Mouse (Mus musculus): Measurements from ENCODE around the gene Aox2. TPM values are rescaled to one million over a fixed set of nuclear protein-coding genes. Genes with fewer than 3 reads are reported as not detected.

Aox2 gene
- polyA plus RNA-seq, 1 experiment from 2014 or later: 0.10 TPM

GRCm38 (mm10) chr1:58392652-58393283, 114.6 kb downstream of the Aox2 start, which contains the start of gene Bzw1:
Bzw1 (plus strand) TSS chr1:58392898.
- Histone ChIP-seq H3K9ac (replicated peaks; ENCODE audit: low read depth, low read length) (peak within 1 kb of the TSS; percentile 98), H3K4me3 (ENCODE audit: low read depth, low read length) (peak within 1 kb of the TSS; percentile 89), H3K4me2 (replicated peaks; ENCODE audit: low read depth, low read length) (peak within 1 kb of the TSS; percentile 78), H3K4me1 (ENCODE audit: control insufficient read depth, insufficient read depth, low read length) (peaks cover 16% of the 10 kb centered on the region), H3K36me3 (ENCODE audit: control insufficient read depth, insufficient read depth, low read length) (peaks cover 30% of the 10 kb centered on the region), H3K27me3 (ENCODE audit: control insufficient read depth, insufficient read depth, low read length) (no peaks in the 10 kb centered on the region), H3K9me3 (ENCODE audit: control insufficient read depth, low read depth, low read length) (no peaks in the 10 kb centered on the region), H3K27ac (ENCODE audit: low read length) (peak within 1 kb of the TSS; percentile 99)
- WGBS: under 1% methylated on average over 35 of the region's 61 CpGs
- ATAC-seq (ENCODE audit: insufficient number of reproducible peaks, insufficient read depth, low FRiP score, low read depth): peak; percentile 97

- H3K9ac ChIP-seq (replicated peaks; ENCODE audit: low read depth, low read length): peak overlapping the region; percentile 98
- WGBS: 1% methylated on average over 78 of the region's 90 CpGs
- H3K4me2 ChIP-seq (replicated peaks; ENCODE audit: low read depth, low read length): peak overlapping the region; percentile 78
- H3K4me1 ChIP-seq (ENCODE audit: control insufficient read depth, insufficient read depth, low read length): peaks cover 16% of the 10 kb centered on the region
- H3K27ac ChIP-seq (ENCODE audit: low read length): peak overlapping the region; percentile 99
- H3K36me3 ChIP-seq (ENCODE audit: control insufficient read depth, insufficient read depth, low read length): peaks cover 37% of the 10 kb centered on the region
- no peaks in the 10 kb centered on the region for H3K27me3 ChIP-seq (ENCODE audit: control insufficient read depth, insufficient read depth, low read length)
- peak overlapping the region; percentile 89 for H3K4me3 ChIP-seq (ENCODE audit: low read depth, low read length)
- no peaks in the 10 kb centered on the region for H3K9me3 ChIP-seq (ENCODE audit: control insufficient read depth, low read depth, low read length)
- ATAC-seq (ENCODE audit: insufficient number of reproducible peaks, insufficient read depth, low FRiP score, low read depth): peak; percentile 62
These were observed 115.4 kb downstream of the Aox2 start for GRCm38 (mm10) chr1:58393284-58394195.

DNA sequence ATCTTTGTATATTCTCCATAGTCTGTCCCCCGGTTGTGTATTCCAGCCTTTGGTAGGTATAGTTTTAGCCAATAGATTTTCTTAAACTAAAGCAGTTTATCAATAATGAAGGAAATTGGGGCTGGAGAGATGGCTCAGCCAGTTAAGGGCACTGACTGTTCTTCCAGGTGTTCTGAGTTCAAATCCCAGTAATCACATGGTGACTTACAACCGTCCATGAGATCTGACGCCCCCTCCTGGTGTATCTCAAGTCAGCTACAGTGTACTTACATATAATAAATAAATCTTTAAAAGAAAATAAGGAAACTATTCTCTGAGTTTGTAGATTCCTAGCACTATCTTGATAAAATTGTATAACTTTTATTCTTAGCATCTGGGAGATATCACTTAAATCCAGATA, 117.2 kb downstream of the Aox2 start:
- no peaks in the 10 kb centered on the region for H3K27me3 ChIP-seq (ENCODE audit: control insufficient read depth, insufficient read depth, low read length)
- peaks cover 55% of the 10 kb centered on the region for H3K36me3 ChIP-seq (ENCODE audit: control insufficient read depth, insufficient read depth, low read length)
- H3K9ac ChIP-seq (replicated peaks; ENCODE audit: low read depth, low read length): no peak overlapping the region
- H3K4me3 ChIP-seq (ENCODE audit: low read depth, low read length): no peak overlapping the region
- 92% methylated on average over 3 of the region's 3 CpGs for WGBS
- ATAC-seq (ENCODE audit: insufficient number of reproducible peaks, insufficient read depth, low FRiP score, low read depth): no peak
- no peak overlapping the region for H3K4me2 ChIP-seq (replicated peaks; ENCODE audit: low read depth, low read length)
- no peak overlapping the region for H3K27ac ChIP-seq (ENCODE audit: low read length)
- no peaks in the 10 kb centered on the region for H3K9me3 ChIP-seq (ENCODE audit: control insufficient read depth, low read depth, low read length)
- H3K4me1 ChIP-seq (ENCODE audit: control insufficient read depth, insufficient read depth, low read length): peaks cover 16% of the 10 kb centered on the region

- Histone ChIP-seq H3K4me2 (replicated peaks; ENCODE audit: low read depth, low read length) (no peak overlapping the region), H3K4me3 (ENCODE audit: low read depth, low read length) (no peak overlapping the region), H3K36me3 (ENCODE audit: control insufficient read depth, insufficient read depth, low read length) (peaks cover 64% of the 10 kb centered on the region), H3K9me3 (ENCODE audit: control insufficient read depth, low read depth, low read length) (no peaks in the 10 kb centered on the region), H3K27me3 (ENCODE audit: control insufficient read depth, insufficient read depth, low read length) (no peaks in the 10 kb centered on the region), H3K9ac (replicated peaks; ENCODE audit: low read depth, low read length) (no peak overlapping the region), H3K27ac (ENCODE audit: low read length) (no peak overlapping the region), H3K4me1 (ENCODE audit: control insufficient read depth, insufficient read depth, low read length) (peaks cover 13% of the 10 kb centered on the region)
- WGBS: 100% methylated on average over 1 of the region's 1 CpGs
- ATAC-seq (ENCODE audit: insufficient number of reproducible peaks, insufficient read depth, low FRiP score, low read depth): no peak
These were observed 118.1 kb downstream of the Aox2 start for GRCm38 (mm10) chr1:58396179-58396578.

DNA sequence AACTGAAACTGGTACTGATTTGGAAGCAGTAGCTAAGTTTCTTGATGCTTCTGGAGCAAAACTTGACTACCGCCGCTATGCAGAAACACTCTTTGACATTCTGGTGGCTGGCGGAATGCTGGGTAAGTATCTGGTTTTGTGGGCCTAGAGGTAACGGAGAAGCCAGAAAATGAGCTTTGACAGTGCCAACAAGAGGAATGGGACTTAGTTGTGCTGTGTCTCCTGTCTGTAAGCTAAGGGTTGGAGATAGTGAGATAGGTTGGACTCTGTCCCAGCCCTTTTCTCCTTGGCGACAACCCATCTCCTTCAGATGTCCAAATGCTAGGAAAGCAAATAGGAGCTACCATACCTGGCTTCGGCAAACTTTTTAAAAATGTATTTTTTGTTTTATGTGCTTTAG, 119.6 kb downstream of the Aox2 start:
- Histone ChIP-seq H3K4me1 (ENCODE audit: control insufficient read depth, insufficient read depth, low read length) (peaks cover 8% of the 10 kb centered on the region), H3K9me3 (ENCODE audit: control insufficient read depth, low read depth, low read length) (no peaks in the 10 kb centered on the region), H3K4me3 (ENCODE audit: low read depth, low read length) (no peak overlapping the region), H3K27ac (ENCODE audit: low read length) (no peak overlapping the region), H3K27me3 (ENCODE audit: control insufficient read depth, insufficient read depth, low read length) (no peaks in the 10 kb centered on the region), H3K9ac (replicated peaks; ENCODE audit: low read depth, low read length) (no peak overlapping the region), H3K36me3 (ENCODE audit: control insufficient read depth, insufficient read depth, low read length) (peaks cover 77% of the 10 kb centered on the region), H3K4me2 (replicated peaks; ENCODE audit: low read depth, low read length) (no peak overlapping the region)
- WGBS: 94% methylated on average over 6 of the region's 6 CpGs
- ATAC-seq (ENCODE audit: insufficient number of reproducible peaks, insufficient read depth, low FRiP score, low read depth): no peak

DNA sequence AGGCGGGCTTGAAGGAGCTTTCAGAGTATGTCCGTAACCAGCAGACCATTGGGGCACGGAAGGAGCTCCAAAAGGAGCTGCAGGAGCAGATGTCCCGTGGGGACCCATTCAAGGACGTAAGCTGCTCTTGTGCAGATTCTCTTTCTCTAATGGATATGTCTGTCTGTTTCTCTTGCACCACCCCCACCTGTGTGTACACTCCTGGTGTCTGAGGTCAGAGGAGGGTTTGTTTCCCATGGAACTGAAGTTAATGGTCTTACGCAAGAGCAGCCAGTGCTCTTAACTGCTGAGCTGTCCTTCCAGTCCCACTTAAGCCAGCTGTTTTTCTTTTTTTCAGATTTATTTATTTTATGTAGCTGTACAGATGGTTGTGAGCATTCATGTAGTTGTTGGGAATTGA, 123.3 kb downstream of the Aox2 start:
- Histone ChIP-seq H3K4me1 (ENCODE audit: control insufficient read depth, insufficient read depth, low read length) (no peaks in the 10 kb centered on the region), H3K9me3 (ENCODE audit: control insufficient read depth, low read depth, low read length) (no peaks in the 10 kb centered on the region), H3K4me3 (ENCODE audit: low read depth, low read length) (no peak overlapping the region), H3K27me3 (ENCODE audit: control insufficient read depth, insufficient read depth, low read length) (no peaks in the 10 kb centered on the region), H3K27ac (ENCODE audit: low read length) (no peak overlapping the region), H3K36me3 (ENCODE audit: control insufficient read depth, insufficient read depth, low read length) (peaks cover 88% of the 10 kb centered on the region), H3K9ac (replicated peaks; ENCODE audit: low read depth, low read length) (no peak overlapping the region), H3K4me2 (replicated peaks; ENCODE audit: low read depth, low read length) (no peak overlapping the region)
- ATAC-seq (ENCODE audit: insufficient number of reproducible peaks, insufficient read depth, low FRiP score, low read depth): no peak
- 89% methylated on average over 6 of the region's 6 CpGs for WGBS

- no peak overlapping the region for H3K27ac ChIP-seq (ENCODE audit: low read length)
- no peak overlapping the region for H3K9ac ChIP-seq (replicated peaks; ENCODE audit: low read depth, low read length)
- H3K9me3 ChIP-seq (ENCODE audit: control insufficient read depth, low read depth, low read length): no peaks in the 10 kb centered on the region
- H3K27me3 ChIP-seq (ENCODE audit: control insufficient read depth, insufficient read depth, low read length): no peaks in the 10 kb centered on the region
- 95% methylated on average over 5 of the region's 5 CpGs for WGBS
- peaks cover 77% of the 10 kb centered on the region for H3K36me3 ChIP-seq (ENCODE audit: control insufficient read depth, insufficient read depth, low read length)
- no peak overlapping the region for H3K4me2 ChIP-seq (replicated peaks; ENCODE audit: low read depth, low read length)
- ATAC-seq (ENCODE audit: insufficient number of reproducible peaks, insufficient read depth, low FRiP score, low read depth): no peak
- no peak overlapping the region for H3K4me3 ChIP-seq (ENCODE audit: low read depth, low read length)
- H3K4me1 ChIP-seq (ENCODE audit: control insufficient read depth, insufficient read depth, low read length): no peaks in the 10 kb centered on the region
These were observed 125.6 kb downstream of the Aox2 start for GRCm38 (mm10) chr1:58403745-58404144.

- no peaks in the 10 kb centered on the region for H3K9me3 ChIP-seq (ENCODE audit: control insufficient read depth, low read depth, low read length)
- H3K36me3 ChIP-seq (ENCODE audit: control insufficient read depth, insufficient read depth, low read length): peaks cover 70% of the 10 kb centered on the region
- H3K4me2 ChIP-seq (replicated peaks; ENCODE audit: low read depth, low read length): no peak overlapping the region
- H3K27me3 ChIP-seq (ENCODE audit: control insufficient read depth, insufficient read depth, low read length): no peaks in the 10 kb centered on the region
- no peak for ATAC-seq (ENCODE audit: insufficient number of reproducible peaks, insufficient read depth, low FRiP score, low read depth)
- no peak overlapping the region for H3K9ac ChIP-seq (replicated peaks; ENCODE audit: low read depth, low read length)
- no peaks in the 10 kb centered on the region for H3K4me1 ChIP-seq (ENCODE audit: control insufficient read depth, insufficient read depth, low read length)
- H3K27ac ChIP-seq (ENCODE audit: low read length): no peak overlapping the region
- H3K4me3 ChIP-seq (ENCODE audit: low read depth, low read length): no peak overlapping the region
- 96% methylated on average over 7 of the region's 7 CpGs for WGBS
These were observed 129.2 kb downstream of the Aox2 start for GRCm38 (mm10) chr1:58407321-58407720.
